Mouse (Mus musculus) MEL (cell line): ENCODE data around the gene Diaph2. TPM values are rescaled to one million over a fixed set of nuclear protein-coding genes. Genes with fewer than 3 reads are reported as not detected.

Experiments
- DNase-seq: peaks from one replicate; pipeline ENCODE4 v3.0.0; 2011; ENCODE audit warnings: low read depth, low spot score
- H3K27ac ChIP-seq: 2 replicates; pipeline ENCODE4 v1.5.1; 2012; ENCODE audit warnings: low read depth, mild to moderate bottlenecking, control low read depth, low read length, moderate library complexity; ENCODE audit not compliant: control insufficient read depth
- H3K27me3 ChIP-seq, 2 experiments: fragments of 150-350 bp in 1 of 2; sonication (generic) in 1 of 2; 2 replicates each; pipeline ENCODE4 v1.6.1; 2012; ENCODE audit warnings: low read length in 2 of 2, mild to moderate bottlenecking in 2 of 2, improper control_type of control experiment in 1 of 2, moderate library complexity in 1 of 2; ENCODE audit not compliant: insufficient read depth in 2 of 2, control insufficient read depth in 1 of 2
- H3K36me3 ChIP-seq, 2 experiments: 2 replicates each; pipeline ENCODE4 v1.6.1; 2012 to 2014; ENCODE audit warnings: low read length in 2 of 2, improper control_type of control experiment in 1 of 2, inconsistent platforms in 1 of 2, mild to moderate bottlenecking in 1 of 2; ENCODE audit not compliant: insufficient read depth in 2 of 2, control insufficient read depth in 1 of 2
- H3K4me1 ChIP-seq, 2 experiments: fragments of 150-350 bp in 1 of 2; sonication (generic) in 1 of 2; 2 replicates each; pipeline ENCODE4 v1.6.1; 2012; ENCODE audit warnings: low read length in 2 of 2, improper control_type of control experiment in 1 of 2, mild to moderate bottlenecking in 1 of 2; ENCODE audit not compliant: insufficient read depth in 2 of 2, control insufficient read depth in 1 of 2
- H3K4me3 ChIP-seq, 2 experiments: fragments of 150-350 bp in 1 of 2; sonication (generic) in 1 of 2; 2 replicates each; pipeline ENCODE4 v1.5.1; 2012; ENCODE audit warnings: low read depth in 2 of 2, low read length in 2 of 2, mild to moderate bottlenecking in 2 of 2, moderate library complexity in 2 of 2, control low read depth in 1 of 2, improper control_type of control experiment in 1 of 2; ENCODE audit not compliant: control insufficient read depth in 1 of 2, insufficient read depth in 1 of 2
- H3K79me2 ChIP-seq: 2 replicates; pipeline ENCODE4 v1.6.1; 2012; ENCODE audit warnings: mild to moderate bottlenecking, low read length, moderate library complexity; ENCODE audit not compliant: control insufficient read depth, poor library complexity, insufficient read depth
- H3K9ac ChIP-seq: 2 replicates; pipeline ENCODE4 v1.6.1; 2012; ENCODE audit warnings: low read depth, mild to moderate bottlenecking, control low read depth, low read length, moderate library complexity; ENCODE audit not compliant: control insufficient read depth, poor library complexity, severe bottlenecking
- H3K9me3 ChIP-seq: fragments of 150-350 bp; sonication (generic); replicated peaks from 2 replicates; pipeline ENCODE4 v1.6.1; 2012; ENCODE audit warnings: mild to moderate bottlenecking, low read length, improper control_type of control experiment, moderate library complexity; ENCODE audit not compliant: insufficient read depth
- BHLHE40 ChIP-seq: IDR thresholded peaks from 2 replicates; pipeline ENCODE4 v1.6.1; 2012; ENCODE audit warnings: low read depth, mild to moderate bottlenecking, inconsistent platforms, low read length, improper control_type of control experiment, borderline replicate concordance
- CHD2 ChIP-seq: IDR thresholded peaks from 2 replicates; pipeline ENCODE4 v1.6.1; 2011; ENCODE audit warnings: low read length, improper control_type of control experiment
- ETS1 ChIP-seq: IDR thresholded peaks from 2 replicates; pipeline ENCODE4 v1.6.1; 2012; ENCODE audit warnings: low read depth, mild to moderate bottlenecking, inconsistent platforms, low read length, improper control_type of control experiment, moderate library complexity
- HCFC1 ChIP-seq: IDR thresholded peaks from 2 replicates; pipeline ENCODE4 v1.6.1; 2012; ENCODE audit warnings: low read depth, mild to moderate bottlenecking, inconsistent platforms, low read length, improper control_type of control experiment, moderate library complexity
- KAT2A ChIP-seq: conservative IDR thresholded peaks from 2 replicates; pipeline ENCODE4 v1.6.1; 2012; ENCODE audit warnings: low read depth, low read length, improper control_type of control experiment, inconsistent platforms
- MAFK ChIP-seq: IDR thresholded peaks from 2 replicates; pipeline ENCODE4 v1.6.1; 2011; ENCODE audit warnings: low read depth, mild to moderate bottlenecking, low read length, improper control_type of control experiment, borderline replicate concordance
- MAZ ChIP-seq: IDR thresholded peaks from 2 replicates; pipeline ENCODE4 v1.6.1; 2012; ENCODE audit warnings: low read depth, mild to moderate bottlenecking, inconsistent platforms, low read length, improper control_type of control experiment
- MXI1 ChIP-seq: IDR thresholded peaks from 2 replicates; pipeline ENCODE4 v1.6.1; 2011; ENCODE audit warnings: mild to moderate bottlenecking, low read depth, low read length, improper control_type of control experiment
- MYB ChIP-seq: IDR thresholded peaks from 2 replicates; pipeline ENCODE4 v1.6.1; 2011; ENCODE audit warnings: mild to moderate bottlenecking, low read depth, low read length, improper control_type of control experiment
- NELFE ChIP-seq: IDR thresholded peaks from 2 replicates; pipeline ENCODE4 v1.6.1; 2011; ENCODE audit warnings: low read depth, low read length, improper control_type of control experiment
- NRF1 ChIP-seq: IDR thresholded peaks from 2 replicates; pipeline ENCODE4 v1.6.1; 2014; ENCODE audit warnings: low read depth, mild to moderate bottlenecking, inconsistent platforms, low read length, improper control_type of control experiment, moderate library complexity; ENCODE audit not compliant: poor library complexity, insufficient read depth, severe bottlenecking
- POLR2A ChIP-seq, 2 experiments: IDR thresholded peaks; 2 replicates each; pipeline ENCODE4 v1.6.1; 2011 to 2012; ENCODE audit warnings: low read length in 2 of 2, mild to moderate bottlenecking in 2 of 2, control low read depth in 1 of 2, improper control_type of control experiment in 1 of 2, low read depth in 1 of 2, moderate library complexity in 1 of 2; ENCODE audit not compliant: control insufficient read depth in 1 of 2, insufficient read depth in 1 of 2, poor library complexity in 1 of 2
- POLR2AphosphoS2 ChIP-seq: IDR thresholded peaks from 2 replicates; pipeline ENCODE4 v1.6.1; 2011; ENCODE audit warnings: low read length, improper control_type of control experiment
- POLR2AphosphoS5 ChIP-seq: IDR thresholded peaks from 2 replicates; pipeline ENCODE4 v1.6.1; 2012; ENCODE audit warnings: low read depth, borderline replicate concordance, mild to moderate bottlenecking, inconsistent platforms, low read length, moderate library complexity, mixed read lengths
- RCOR1 ChIP-seq: IDR thresholded peaks from 2 replicates; pipeline ENCODE4 v1.6.1; 2012; ENCODE audit warnings: low read depth, mild to moderate bottlenecking, inconsistent platforms, low read length, improper control_type of control experiment
- SIN3A ChIP-seq: IDR thresholded peaks from 2 replicates; pipeline ENCODE4 v1.6.1; 2012; ENCODE audit warnings: low read length, improper control_type of control experiment, inconsistent platforms
- TAL1 ChIP-seq: IDR thresholded peaks from 2 replicates; pipeline ENCODE4 v1.6.1; 2012; ENCODE audit warnings: mild to moderate bottlenecking, inconsistent platforms, low read length, moderate library complexity, mixed read lengths
- TBP ChIP-seq: IDR thresholded peaks from 2 replicates; pipeline ENCODE4 v1.8.0; 2011; ENCODE audit warnings: low read depth, low read length, improper control_type of control experiment
- USF1 ChIP-seq: IDR thresholded peaks from 2 replicates; pipeline ENCODE4 v1.6.1; 2014; ENCODE audit warnings: low read depth, mild to moderate bottlenecking, inconsistent platforms, low read length, improper control_type of control experiment, moderate library complexity
- USF2 ChIP-seq, 2 experiments: IDR thresholded peaks; 2 replicates each; pipeline ENCODE4 v1.6.1; 2011 to 2012; ENCODE audit warnings: improper control_type of control experiment in 2 of 2, low read length in 2 of 2, borderline replicate concordance in 1 of 2, inconsistent platforms in 1 of 2, low read depth in 1 of 2, mild to moderate bottlenecking in 1 of 2; ENCODE audit not compliant: insufficient read depth in 1 of 2
- ZKSCAN1 ChIP-seq: IDR thresholded peaks from 2 replicates; pipeline ENCODE4 v1.6.1; 2012; ENCODE audit warnings: low read depth, mild to moderate bottlenecking, inconsistent platforms, low read length, improper control_type of control experiment, moderate library complexity
- ZMIZ1 ChIP-seq: IDR thresholded peaks from 2 replicates; pipeline ENCODE4 v1.6.1; 2012; ENCODE audit warnings: low read depth, mild to moderate bottlenecking, inconsistent platforms, low read length, improper control_type of control experiment, moderate library complexity
- ZNF384 ChIP-seq: IDR thresholded peaks from 2 replicates; pipeline ENCODE4 v1.6.1; 2012; ENCODE audit warnings: low read depth, mild to moderate bottlenecking, inconsistent platforms, low read length, improper control_type of control experiment
- polyA plus RNA-seq, 2 experiments: library from polyadenylated mRNA; stranded (reverse) in 1 of 2; unstranded in 1 of 2; fragments of >175 nt in 1 of 2; fragments of >200 nt in 1 of 2; gene quantifications; 2 replicates each; pipeline versions ENCODE4 v1.2.1 to v1.2.4; 2012; ENCODE audit warnings: low replicate concordance in 2 of 2, low read depth in 1 of 2; ENCODE audit not compliant: insufficient read length in 2 of 2, insufficient read depth in 1 of 2, missing spikeins in 1 of 2
- total RNA-seq: library from RNA; depleted of rRNA; stranded (reverse); fragments of 300-350 nt; gene quantifications from 2 replicates; pipeline ENCODE4 v1.2.3, GENCODE M21; 2012

Gene Diaph2
- total and polyA plus RNA-seq, 3 experiments: 0.03 TPM; not detected in 2

DNA sequence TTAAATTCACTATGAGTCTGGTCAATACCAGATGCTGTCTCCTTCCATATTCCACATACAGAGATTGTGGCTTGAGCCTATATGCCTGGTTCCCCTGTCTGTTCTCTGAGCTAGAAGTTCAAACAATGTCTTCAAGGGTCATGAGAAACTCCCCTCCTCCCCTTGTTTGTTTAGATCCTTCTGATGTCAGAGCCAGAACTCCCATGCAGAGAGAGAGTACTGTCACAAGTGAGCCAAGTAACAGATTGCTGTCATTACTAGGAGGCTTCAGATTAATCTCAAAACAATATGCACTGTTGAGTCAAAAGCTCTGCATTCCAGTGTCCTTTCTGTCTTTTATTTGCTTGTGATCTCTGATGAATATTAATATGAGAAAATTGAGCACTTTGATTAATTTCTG is 7.1 kb downstream of the Diaph2 start:
- no peaks in the 10 kb centered on the region; a peak in 1 of 4 replicates for H3K4me1 ChIP-seq
- no peaks in the 10 kb centered on the region for H3K9me3 ChIP-seq
- TF ChIP-seq TBP (no peak), SIN3A (no peak), MAZ (no peak), USF1 (no peak), NRF1 (no peak), POLR2A (IDR thresholded peaks at IDR 0.05; ENCODE audit: control insufficient read depth in 1 of 2, insufficient read depth in 1 of 2, low read depth in 1 of 2, low read length in 2 of 2, poor library complexity in 1 of 2) (no peak), MXI1 (no peak), ZNF384 (no peak), POLR2AphosphoS2 (no peak), CHD2 (no peak), NELFE (no peak), RCOR1 (no peak), ZMIZ1 (no peak), MAFK (no peak), ZKSCAN1 (no peak)
- no peak for DNase-seq
- H3K9ac ChIP-seq: no peak overlapping the region
- no peak overlapping the region for H3K27ac ChIP-seq
- H3K4me3 ChIP-seq: no peak overlapping the region
- H3K27me3 ChIP-seq: no peaks in the 10 kb centered on the region
- no peaks in the 10 kb centered on the region for H3K79me2 ChIP-seq
- H3K36me3 ChIP-seq: no peaks in the 10 kb centered on the region

DNA sequence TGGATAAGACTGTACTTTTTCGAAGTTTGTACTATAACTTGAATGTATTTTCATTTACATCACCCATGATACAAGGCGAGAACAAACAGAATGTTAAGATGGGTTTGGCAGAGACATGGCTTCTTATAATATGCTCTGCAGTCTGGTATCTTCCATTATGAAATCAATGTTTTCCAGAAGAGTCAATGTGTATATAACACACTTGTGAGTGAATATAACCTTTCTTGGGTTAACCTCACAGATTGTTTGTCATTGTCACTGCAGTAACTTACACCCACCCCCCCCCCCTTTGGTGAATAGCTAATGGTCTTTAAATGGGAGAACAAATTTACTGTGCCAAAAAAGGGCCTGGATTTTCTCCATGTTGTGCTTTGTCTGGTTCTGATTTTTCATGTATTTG is 13.1 kb downstream of the Diaph2 start:
- Histone ChIP-seq H3K9me3 (no peaks in the 10 kb centered on the region), H3K36me3 (peaks cover 0 to 9% of the 10 kb centered on the region in 2 experiments; a peak in 2 of 4 replicates), H3K27ac (no peak overlapping the region), H3K79me2 (no peaks in the 10 kb centered on the region), H3K27me3 (no peaks in the 10 kb centered on the region), H3K9ac (no peak overlapping the region), H3K4me3 (no peak overlapping the region), H3K4me1 (no peaks in the 10 kb centered on the region)
- DNase-seq: no peak
- TF ChIP-seq ZMIZ1 (no peak), HCFC1 (no peak), MYB (no peak), TBP (no peak), ETS1 (no peak), USF2 (IDR thresholded peaks at IDR 0.05; ENCODE audit: borderline replicate concordance in 1 of 2, insufficient read depth in 1 of 2, low read depth in 1 of 2, low read length in 2 of 2) (no peak), MAFK (no peak), NELFE (no peak), ZNF384 (no peak), BHLHE40 (no peak), SIN3A (no peak), POLR2AphosphoS5 (no peak), TAL1 (no peak), KAT2A (no peak)
